Mouse (Mus musculus) MEL (cell line): ENCODE measurements around the gene Kank1. TPM values are rescaled to one million over a fixed set of nuclear protein-coding genes. Genes with fewer than 3 reads are reported as not detected.

ENCODE experiments used
- DNase-seq: peaks from one replicate; pipeline ENCODE4 v3.0.0; 2011; ENCODE audit warnings: low read depth, low spot score
- H3K27ac ChIP-seq: 2 replicates; pipeline ENCODE4 v1.5.1; 2012; ENCODE audit warnings: low read depth, mild to moderate bottlenecking, control low read depth, low read length, moderate library complexity; ENCODE audit not compliant: control insufficient read depth
- H3K27me3 ChIP-seq, 2 experiments: fragments of 150-350 bp in 1 of 2; sonication (generic) in 1 of 2; 2 replicates each; pipeline ENCODE4 v1.6.1; 2012; ENCODE audit warnings: low read length in 2 of 2, mild to moderate bottlenecking in 2 of 2, improper control_type of control experiment in 1 of 2, moderate library complexity in 1 of 2; ENCODE audit not compliant: insufficient read depth in 2 of 2, control insufficient read depth in 1 of 2
- H3K36me3 ChIP-seq, 2 experiments: 2 replicates each; pipeline ENCODE4 v1.6.1; 2012 to 2014; ENCODE audit warnings: low read length in 2 of 2, improper control_type of control experiment in 1 of 2, inconsistent platforms in 1 of 2, mild to moderate bottlenecking in 1 of 2; ENCODE audit not compliant: insufficient read depth in 2 of 2, control insufficient read depth in 1 of 2
- H3K4me1 ChIP-seq, 2 experiments: fragments of 150-350 bp in 1 of 2; sonication (generic) in 1 of 2; 2 replicates each; pipeline ENCODE4 v1.6.1; 2012; ENCODE audit warnings: low read length in 2 of 2, improper control_type of control experiment in 1 of 2, mild to moderate bottlenecking in 1 of 2; ENCODE audit not compliant: insufficient read depth in 2 of 2, control insufficient read depth in 1 of 2
- H3K4me3 ChIP-seq, 2 experiments: fragments of 150-350 bp in 1 of 2; sonication (generic) in 1 of 2; 2 replicates each; pipeline ENCODE4 v1.5.1; 2012; ENCODE audit warnings: low read depth in 2 of 2, low read length in 2 of 2, mild to moderate bottlenecking in 2 of 2, moderate library complexity in 2 of 2, control low read depth in 1 of 2, improper control_type of control experiment in 1 of 2; ENCODE audit not compliant: control insufficient read depth in 1 of 2, insufficient read depth in 1 of 2
- H3K79me2 ChIP-seq: 2 replicates; pipeline ENCODE4 v1.6.1; 2012; ENCODE audit warnings: mild to moderate bottlenecking, low read length, moderate library complexity; ENCODE audit not compliant: control insufficient read depth, poor library complexity, insufficient read depth
- H3K9ac ChIP-seq: 2 replicates; pipeline ENCODE4 v1.6.1; 2012; ENCODE audit warnings: low read depth, mild to moderate bottlenecking, control low read depth, low read length, moderate library complexity; ENCODE audit not compliant: control insufficient read depth, poor library complexity, severe bottlenecking
- H3K9me3 ChIP-seq: fragments of 150-350 bp; sonication (generic); replicated peaks from 2 replicates; pipeline ENCODE4 v1.6.1; 2012; ENCODE audit warnings: mild to moderate bottlenecking, low read length, improper control_type of control experiment, moderate library complexity; ENCODE audit not compliant: insufficient read depth
- CHD1 ChIP-seq: IDR thresholded peaks from 2 replicates; pipeline ENCODE4 v1.6.1; 2012; ENCODE audit warnings: low read depth, mild to moderate bottlenecking, inconsistent platforms, low read length, improper control_type of control experiment
- CHD2 ChIP-seq: IDR thresholded peaks from 2 replicates; pipeline ENCODE4 v1.6.1; 2011; ENCODE audit warnings: low read length, improper control_type of control experiment
- E2F4 ChIP-seq: IDR thresholded peaks from 2 replicates; pipeline ENCODE4 v1.6.1; 2011; ENCODE audit warnings: low read depth, low read length, improper control_type of control experiment, borderline replicate concordance
- ELF1 ChIP-seq: IDR thresholded peaks from 2 replicates; pipeline ENCODE4 v1.6.1; 2014; ENCODE audit warnings: low read depth, mild to moderate bottlenecking, inconsistent platforms, low read length, improper control_type of control experiment, moderate library complexity
- GABPA ChIP-seq: IDR thresholded peaks from 2 replicates; pipeline ENCODE4 v1.6.1; 2012; ENCODE audit warnings: low read depth, mild to moderate bottlenecking, inconsistent platforms, low read length, improper control_type of control experiment, moderate library complexity
- GATA1 ChIP-seq: IDR thresholded peaks from 2 replicates; pipeline ENCODE4 v1.6.1; 2011; ENCODE audit warnings: low read depth, low read length, improper control_type of control experiment
- KAT2A ChIP-seq: conservative IDR thresholded peaks from 2 replicates; pipeline ENCODE4 v1.6.1; 2012; ENCODE audit warnings: low read depth, low read length, improper control_type of control experiment, inconsistent platforms
- MAX ChIP-seq: IDR thresholded peaks from 2 replicates; pipeline ENCODE4 v1.6.1; 2011; ENCODE audit warnings: low read length, improper control_type of control experiment
- MAZ ChIP-seq: IDR thresholded peaks from 2 replicates; pipeline ENCODE4 v1.6.1; 2012; ENCODE audit warnings: low read depth, mild to moderate bottlenecking, inconsistent platforms, low read length, improper control_type of control experiment
- MEF2A ChIP-seq: IDR thresholded peaks from 2 replicates; pipeline ENCODE4 v1.6.1; 2014; ENCODE audit warnings: low read depth, mild to moderate bottlenecking, inconsistent platforms, low read length, improper control_type of control experiment; ENCODE audit not compliant: poor library complexity, insufficient replicate concordance, severe bottlenecking; ENCODE audit errors: extremely low read depth
- MYC ChIP-seq: IDR thresholded peaks from 2 replicates; pipeline ENCODE4 v1.6.1; 2011; ENCODE audit warnings: low read depth, mild to moderate bottlenecking, low read length, improper control_type of control experiment, moderate library complexity
- NRF1 ChIP-seq: IDR thresholded peaks from 2 replicates; pipeline ENCODE4 v1.6.1; 2014; ENCODE audit warnings: low read depth, mild to moderate bottlenecking, inconsistent platforms, low read length, improper control_type of control experiment, moderate library complexity; ENCODE audit not compliant: poor library complexity, insufficient read depth, severe bottlenecking
- POLR2A ChIP-seq, 2 experiments: IDR thresholded peaks; 2 replicates each; pipeline ENCODE4 v1.6.1; 2011 to 2012; ENCODE audit warnings: low read length in 2 of 2, mild to moderate bottlenecking in 2 of 2, control low read depth in 1 of 2, improper control_type of control experiment in 1 of 2, low read depth in 1 of 2, moderate library complexity in 1 of 2; ENCODE audit not compliant: control insufficient read depth in 1 of 2, insufficient read depth in 1 of 2, poor library complexity in 1 of 2
- POLR2AphosphoS2 ChIP-seq: IDR thresholded peaks from 2 replicates; pipeline ENCODE4 v1.6.1; 2011; ENCODE audit warnings: low read length, improper control_type of control experiment
- RAD21 ChIP-seq: IDR thresholded peaks from 2 replicates; pipeline ENCODE4 v1.6.1; 2011; ENCODE audit warnings: mild to moderate bottlenecking, low read depth, low read length, improper control_type of control experiment
- RCOR1 ChIP-seq: IDR thresholded peaks from 2 replicates; pipeline ENCODE4 v1.6.1; 2012; ENCODE audit warnings: low read depth, mild to moderate bottlenecking, inconsistent platforms, low read length, improper control_type of control experiment
- SMC3 ChIP-seq: IDR thresholded peaks from 2 replicates; pipeline ENCODE4 v1.6.1; 2011; ENCODE audit warnings: low read depth, low read length, improper control_type of control experiment
- TAL1 ChIP-seq: IDR thresholded peaks from 2 replicates; pipeline ENCODE4 v1.6.1; 2012; ENCODE audit warnings: mild to moderate bottlenecking, inconsistent platforms, low read length, moderate library complexity, mixed read lengths
- TBP ChIP-seq: IDR thresholded peaks from 2 replicates; pipeline ENCODE4 v1.8.0; 2011; ENCODE audit warnings: low read depth, low read length, improper control_type of control experiment
- UBTF ChIP-seq: IDR thresholded peaks from 2 replicates; pipeline ENCODE4 v1.6.1; 2012; ENCODE audit warnings: low read depth, mild to moderate bottlenecking, inconsistent platforms, low read length, improper control_type of control experiment, moderate library complexity, borderline replicate concordance; ENCODE audit not compliant: insufficient read depth
- USF1 ChIP-seq: IDR thresholded peaks from 2 replicates; pipeline ENCODE4 v1.6.1; 2014; ENCODE audit warnings: low read depth, mild to moderate bottlenecking, inconsistent platforms, low read length, improper control_type of control experiment, moderate library complexity
- USF2 ChIP-seq, 2 experiments: IDR thresholded peaks; 2 replicates each; pipeline ENCODE4 v1.6.1; 2011 to 2012; ENCODE audit warnings: improper control_type of control experiment in 2 of 2, low read length in 2 of 2, borderline replicate concordance in 1 of 2, inconsistent platforms in 1 of 2, low read depth in 1 of 2, mild to moderate bottlenecking in 1 of 2; ENCODE audit not compliant: insufficient read depth in 1 of 2
- ZC3H11A ChIP-seq: IDR thresholded peaks from 2 replicates; pipeline ENCODE4 v1.6.1; 2012; ENCODE audit warnings: low read depth, mild to moderate bottlenecking, inconsistent platforms, low read length, improper control_type of control experiment
- ZMIZ1 ChIP-seq: IDR thresholded peaks from 2 replicates; pipeline ENCODE4 v1.6.1; 2012; ENCODE audit warnings: low read depth, mild to moderate bottlenecking, inconsistent platforms, low read length, improper control_type of control experiment, moderate library complexity
- ZNF384 ChIP-seq: IDR thresholded peaks from 2 replicates; pipeline ENCODE4 v1.6.1; 2012; ENCODE audit warnings: low read depth, mild to moderate bottlenecking, inconsistent platforms, low read length, improper control_type of control experiment
- polyA plus RNA-seq, 2 experiments: library from polyadenylated mRNA; stranded (reverse) in 1 of 2; unstranded in 1 of 2; fragments of >175 nt in 1 of 2; fragments of >200 nt in 1 of 2; gene quantifications; 2 replicates each; pipeline versions ENCODE4 v1.2.1 to v1.2.4; 2012; ENCODE audit warnings: low replicate concordance in 2 of 2, low read depth in 1 of 2; ENCODE audit not compliant: insufficient read length in 2 of 2, insufficient read depth in 1 of 2, missing spikeins in 1 of 2
- total RNA-seq: library from RNA; depleted of rRNA; stranded (reverse); fragments of 300-350 nt; gene quantifications from 2 replicates; pipeline ENCODE4 v1.2.3, GENCODE M21; 2012

The Kank1 gene
- total and polyA plus RNA-seq, 3 experiments = not detected

- Histone ChIP-seq H3K4me3 (no peak overlapping the region), H3K36me3 (no peaks in the 10 kb centered on the region), H3K4me1 (no peaks in the 10 kb centered on the region), H3K27ac (no peak overlapping the region), H3K79me2 (no peaks in the 10 kb centered on the region), H3K9ac (no peak overlapping the region), H3K27me3 (no peaks in the 10 kb centered on the region), H3K9me3 (no peaks in the 10 kb centered on the region)
- DNase-seq = no peak
- no peak for TF ChIP-seq ZNF384
- no peak for TF ChIP-seq USF2 (IDR thresholded peaks at IDR 0.05; ENCODE audit: borderline replicate concordance in 1 of 2, insufficient read depth in 1 of 2, low read depth in 1 of 2, low read length in 2 of 2)
- TF ChIP-seq USF1 = no peak
- no peak for TF ChIP-seq KAT2A
- TF ChIP-seq MAZ = no peak
- TF ChIP-seq ZC3H11A = no peak
- TF ChIP-seq ELF1 = no peak
Observed at GRCm38 (mm10) chr19:25434345-25434744, 197.6 kb downstream of the Kank1 start.

- no peak for TF ChIP-seq TAL1
- TF ChIP-seq MYC = no peak
- no peak for TF ChIP-seq UBTF
- no peak for TF ChIP-seq POLR2A (IDR thresholded peaks at IDR 0.05; ENCODE audit: control insufficient read depth in 1 of 2, insufficient read depth in 1 of 2, low read depth in 1 of 2, low read length in 2 of 2, poor library complexity in 1 of 2)
- Histone ChIP-seq H3K9ac (no peak overlapping the region), H3K36me3 (no peaks in the 10 kb centered on the region), H3K4me3 (no peak overlapping the region), H3K27ac (no peak overlapping the region), H3K79me2 (no peaks in the 10 kb centered on the region), H3K9me3 (no peaks in the 10 kb centered on the region), H3K4me1 (no peaks in the 10 kb centered on the region), H3K27me3 (no peaks in the 10 kb centered on the region)
- no peak for DNase-seq
Observed at GRCm38 (mm10) chr19:25434795-25435194, 198.0 kb downstream of the Kank1 start.

DNA sequence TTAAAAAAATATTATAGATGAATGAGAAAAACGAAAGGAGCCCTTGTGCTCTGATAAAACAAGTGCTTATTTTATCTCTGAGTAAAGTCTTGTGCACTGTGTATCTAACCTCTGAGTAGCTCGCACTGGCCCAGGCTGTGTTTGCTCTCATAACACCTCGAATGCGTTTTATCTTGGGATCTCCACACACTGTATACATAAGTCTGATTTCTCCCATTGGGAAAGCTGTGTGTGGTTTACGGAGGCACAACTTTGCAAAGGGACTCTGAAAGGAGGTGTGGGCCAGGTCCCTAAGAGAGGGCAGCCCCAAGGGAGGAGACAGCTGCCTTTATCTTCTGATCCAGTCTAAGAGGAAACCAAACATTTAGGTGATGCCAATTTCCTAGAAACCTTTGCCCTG lies 198.6 kb downstream of the Kank1 start:
- DNase-seq = no peak
- Histone ChIP-seq H3K4me1 (no peaks in the 10 kb centered on the region), H3K79me2 (no peaks in the 10 kb centered on the region)
- TF ChIP-seq CHD1 (no peak), RAD21 (no peak), TAL1 (no peak), UBTF (no peak), MAX (no peak), MAZ (no peak), GATA1 (no peak), NRF1 (no peak), POLR2A (IDR thresholded peaks at IDR 0.05; ENCODE audit: control insufficient read depth in 1 of 2, insufficient read depth in 1 of 2, low read depth in 1 of 2, low read length in 2 of 2, poor library complexity in 1 of 2) (no peak), GABPA (no peak), E2F4 (no peak), USF1 (no peak), ZMIZ1 (no peak), CHD2 (no peak), MEF2A (no peak), POLR2AphosphoS2 (no peak), RCOR1 (no peak), SMC3 (no peak), TBP (no peak)
- TF ChIP-seq, all 39 proteins: peak for 0
- Histone ChIP-seq H3K36me3 (no peaks in the 10 kb centered on the region), H3K27me3 (no peaks in the 10 kb centered on the region), H3K9me3 (no peaks in the 10 kb centered on the region), H3K9ac (no peak overlapping the region), H3K27ac (no peak overlapping the region), H3K4me3 (no peak overlapping the region)
